Mouse (Mus musculus): ENCODE measurements around the gene Vgll1.

The Vgll1 gene

GRCm38 (mm10) chrX:57087806-57088205 is at the start of gene Vgll1:
Gene Vgll1, plus strand, starts transcription at chrX:57088106.
- no peak for DNase-seq (ENCODE audit: low spot score in 2 of 2)

GRCm38 (mm10) chrX:57042774-57043173 is 45.1 kb upstream of the Vgll1 start, which contains the start of gene Brs3:
Gene Brs3, plus strand, starts transcription at chrX:57043074.
- no peak for DNase-seq (ENCODE audit: low spot score in 2 of 2)

DNA sequence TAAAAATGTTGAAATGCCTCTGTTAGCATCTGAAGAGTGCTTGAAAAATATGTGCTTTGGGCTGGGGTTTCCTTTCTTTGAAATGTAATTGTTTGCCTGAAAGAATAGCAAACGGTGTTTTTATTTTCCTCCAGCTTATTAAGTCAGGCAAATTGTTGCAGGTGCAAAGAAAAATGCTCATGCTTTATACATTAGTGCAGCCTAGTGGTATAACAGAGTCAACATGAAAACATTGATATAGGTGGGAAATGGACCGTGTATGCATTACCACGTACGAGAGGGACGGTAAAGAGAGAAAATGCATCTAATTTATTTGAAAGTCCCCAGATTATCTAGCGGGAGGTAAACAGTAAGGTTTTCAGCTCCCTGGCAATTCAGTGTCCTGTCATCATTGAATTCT is 44.0 kb upstream of the Vgll1 start:
- DNase-seq (ENCODE audit: low spot score in 2 of 2), result no peak

DNA sequence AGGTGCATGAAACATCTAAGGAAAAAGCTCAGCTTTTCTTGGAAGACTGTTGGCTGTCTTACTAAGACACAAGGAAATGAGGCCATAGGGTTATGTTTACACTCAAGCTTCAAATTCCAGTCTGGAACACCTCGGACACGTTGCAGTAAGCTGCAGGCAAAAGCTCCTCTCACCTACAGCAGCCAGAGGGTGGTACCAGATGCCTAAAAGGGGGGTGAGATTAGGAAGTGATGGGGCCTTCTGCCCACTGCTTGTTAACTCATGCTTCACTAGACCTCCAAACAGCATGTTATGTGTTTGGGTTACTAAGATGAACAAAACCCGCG is 35.1 kb upstream of the Vgll1 start:
- DNase-seq (ENCODE audit: low spot score in 2 of 2), result no peak

DNA sequence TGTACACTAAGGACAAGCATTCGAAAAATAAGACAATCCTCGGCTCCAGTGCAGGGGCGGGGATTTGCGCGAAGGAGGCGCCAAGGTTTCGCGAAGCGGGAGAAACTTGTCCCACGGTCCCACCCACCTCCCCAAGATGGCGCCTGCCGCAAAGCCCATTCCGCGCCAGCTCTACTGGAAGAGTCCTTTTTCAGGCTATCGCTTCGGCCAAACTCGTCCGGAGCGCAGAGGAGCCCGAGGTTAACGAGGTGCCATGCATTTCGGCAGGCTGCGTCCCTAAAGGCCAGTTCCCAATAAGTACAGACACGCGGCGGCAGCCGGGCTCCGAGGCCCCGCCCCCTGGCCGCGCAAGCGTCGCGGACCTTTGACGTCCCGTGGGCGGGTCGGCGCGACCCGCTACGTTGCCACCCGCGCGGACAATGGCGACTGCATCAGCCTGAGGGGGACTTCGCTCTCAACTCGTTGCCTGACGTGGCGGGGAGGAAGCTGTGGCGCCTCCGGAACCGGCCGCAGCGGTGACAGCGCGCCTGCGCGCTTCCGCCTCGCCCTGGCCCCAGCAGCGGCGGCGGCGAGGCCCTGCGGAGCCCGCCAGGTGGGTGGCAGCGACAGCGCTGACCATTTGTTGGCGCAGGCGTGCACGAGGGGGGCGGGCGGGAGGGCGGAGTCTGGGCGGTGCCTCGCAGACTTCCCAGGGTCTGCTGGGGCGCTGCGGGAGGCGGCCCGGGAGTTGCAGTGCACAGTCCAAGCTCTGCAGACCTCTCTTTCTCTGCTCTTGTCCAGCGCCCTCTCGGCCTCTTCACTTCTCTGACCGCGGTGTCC is 34.5 kb upstream of the Vgll1 start, which contains the start of gene Htatsf1:
Htatsf1 (plus strand) TSS at position 410 of the 819 bp plus-strand sequence.
- peak; percentile 65 to 72 for DNase-seq (ENCODE audit: low spot score in 2 of 2)

- no peak for DNase-seq (ENCODE audit: low spot score in 2 of 2)
Observed at GRCm38 (mm10) chrX:57053993-57054385, 33.9 kb upstream of the Vgll1 start.

DNA sequence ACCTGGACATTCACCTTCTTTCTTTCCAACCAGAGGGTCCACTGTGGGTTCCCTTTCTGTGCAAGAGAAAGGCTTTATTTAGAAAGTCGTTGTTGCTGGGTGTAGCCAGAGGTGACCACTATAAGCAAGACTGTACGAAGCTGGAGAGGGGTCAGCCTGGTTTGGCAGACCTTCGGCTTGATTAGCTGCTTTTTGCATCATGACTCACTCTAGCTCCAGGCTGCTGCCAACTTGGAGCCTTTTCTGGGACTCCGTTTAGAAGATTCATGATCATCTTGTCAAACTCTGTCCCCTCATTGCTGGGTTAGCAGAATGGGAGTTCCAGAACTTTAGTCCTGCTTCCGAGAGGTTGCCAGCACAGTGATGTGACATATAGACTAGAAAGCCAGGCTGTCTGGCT is 6.4 kb upstream of the Vgll1 start:
- DNase-seq (ENCODE audit: low spot score in 2 of 2), result no peak

DNA sequence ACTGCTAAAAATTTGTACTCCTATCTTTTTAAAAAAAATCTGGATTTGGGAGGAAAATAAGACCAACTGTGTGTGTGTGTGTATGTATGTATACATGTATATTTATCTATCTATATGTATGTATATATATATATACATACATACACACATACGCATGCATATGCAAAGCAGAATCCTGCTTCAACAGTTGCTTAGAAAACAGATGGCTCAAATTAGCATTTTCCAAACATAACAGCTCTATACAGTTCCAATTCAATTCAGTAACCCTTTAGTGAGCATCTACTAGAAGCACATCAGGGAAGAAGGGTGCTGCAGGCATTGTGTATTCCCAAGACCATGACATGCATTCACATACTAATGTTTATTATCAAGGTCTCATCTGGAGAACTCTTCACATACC is 15.5 kb downstream of the Vgll1 start:
- DNase-seq (ENCODE audit: low spot score in 2 of 2), result no peak

DNA sequence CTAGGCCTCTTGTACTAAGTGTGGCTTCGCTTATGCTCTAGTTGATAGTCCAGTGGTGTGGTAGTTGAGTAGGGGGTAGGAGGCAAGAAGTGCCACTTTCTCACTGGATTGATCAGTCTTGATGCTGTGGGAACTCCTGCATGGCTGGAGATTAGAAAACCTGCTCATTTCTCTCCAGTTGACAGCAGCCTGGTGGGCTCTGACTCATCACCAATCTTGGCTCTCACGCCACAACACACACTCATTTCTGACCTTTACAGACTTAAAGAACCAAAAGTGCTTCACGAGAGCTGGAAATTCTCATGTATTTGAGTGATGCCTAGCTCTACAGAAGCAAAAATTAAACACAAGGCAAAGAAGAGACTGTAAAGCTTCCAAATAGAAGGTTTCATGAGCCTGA is 19.1 kb downstream of the Vgll1 start:
- no peak for DNase-seq (ENCODE audit: low spot score in 2 of 2)

DNA sequence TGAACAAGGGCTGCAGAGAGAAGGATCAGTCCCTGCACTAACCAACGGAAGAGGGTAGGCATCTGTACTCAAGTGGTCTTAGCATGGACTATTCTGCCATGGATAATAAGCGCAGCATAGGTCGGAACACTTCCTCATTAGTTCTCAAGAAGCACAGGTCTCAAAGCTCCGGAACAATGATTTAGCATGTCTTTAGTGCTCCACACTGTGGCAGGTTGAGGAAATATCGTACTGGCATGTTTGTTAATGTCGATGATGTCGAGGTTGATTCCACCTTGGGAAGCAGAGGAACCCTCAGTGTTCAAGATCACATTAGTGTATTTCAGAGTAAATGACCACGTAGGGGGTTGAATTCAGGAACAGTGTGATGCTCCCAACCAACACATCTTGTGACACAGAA is 30.2 kb downstream of the Vgll1 start:
- no peak for DNase-seq (ENCODE audit: low spot score in 2 of 2)

DNA sequence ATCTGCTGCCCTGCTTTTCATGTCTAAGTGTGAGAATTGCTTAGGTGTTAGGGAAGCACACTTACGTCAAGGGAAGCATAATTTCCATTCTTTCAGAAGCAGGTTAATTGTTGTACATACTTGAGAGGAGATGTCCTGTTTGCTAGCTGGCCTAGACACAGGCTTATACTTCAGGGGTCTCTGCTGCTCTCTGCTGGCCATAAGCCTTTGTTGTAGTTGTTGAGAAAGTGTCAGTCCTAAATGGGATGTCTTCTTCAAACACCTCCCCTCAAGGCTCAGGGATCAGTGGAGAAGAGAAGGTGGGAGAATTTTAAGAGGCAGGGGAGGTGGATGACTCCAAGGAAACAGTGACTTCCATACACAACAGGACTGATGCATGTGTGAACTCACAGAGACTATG is 32.9 kb downstream of the Vgll1 start:
- DNase-seq (ENCODE audit: low spot score in 2 of 2), result no peak

DNA sequence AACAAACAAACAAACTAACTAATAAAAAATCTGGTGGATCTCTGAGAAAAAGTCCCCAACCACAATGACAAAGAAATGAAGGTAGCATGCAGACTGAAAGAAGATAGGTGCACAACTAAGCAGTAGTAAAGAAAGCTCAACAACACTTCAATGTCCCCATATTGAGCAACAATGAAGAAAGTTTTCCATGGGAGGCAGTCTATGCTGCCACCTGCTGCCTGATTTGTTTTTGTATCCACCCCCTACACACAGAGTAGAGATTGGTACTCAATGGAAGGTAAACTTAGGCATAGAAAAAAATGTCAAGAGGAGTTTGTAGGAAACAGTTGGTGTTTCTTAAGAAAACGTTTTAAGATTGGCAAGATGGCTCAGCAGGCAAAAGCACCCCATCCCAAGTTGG is 42.7 kb downstream of the Vgll1 start:
- no peak for DNase-seq (ENCODE audit: low spot score in 2 of 2)

GRCm38 (mm10) chrX:57137627-57138026 is 49.7 kb downstream of the Vgll1 start:
- DNase-seq (ENCODE audit: low spot score in 2 of 2), result no peak

DNA sequence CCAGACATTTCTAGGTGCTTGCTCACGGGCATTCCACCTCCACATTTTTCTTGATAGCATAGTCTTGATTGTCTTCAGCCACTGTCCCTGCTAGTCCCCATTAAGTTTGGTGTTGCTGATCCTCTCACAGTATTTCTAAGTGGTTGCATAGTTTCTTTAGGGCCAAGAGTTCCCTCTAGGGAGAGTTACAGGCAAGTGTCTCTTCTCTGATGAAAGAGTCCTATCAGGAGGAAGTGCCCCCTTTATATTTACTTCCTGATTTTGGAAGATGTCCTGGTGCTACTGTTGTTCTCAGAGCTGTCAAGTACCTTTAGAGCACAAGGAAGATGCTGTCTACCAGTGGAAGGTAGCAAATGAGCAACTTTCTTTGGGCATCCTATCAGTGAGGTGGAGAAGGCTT is 65.6 kb downstream of the Vgll1 start:
- DNase-seq (ENCODE audit: low spot score in 2 of 2), result no peak
